Mouse (Mus musculus): ENCODE data around the gene Cenpo. TPM values are rescaled to one million over a fixed set of nuclear protein-coding genes. Genes with fewer than 3 reads are reported as not detected.
A peak's percentile ranks its signal among the peaks of the same experiment; 100 is the strongest.
"Not testable (repeated sequence)": the region's sequence is repeated elsewhere in the genome, so short reads cannot be mapped to it uniquely, and the experiment has no call there.

The Cenpo gene
- 10 to 100 TPM in 1 of 2 experiments, 1 to 10 TPM in 1; 9.0 to 10.8 TPM for total RNA-seq (2021)
- long read RNA-seq, experiment 1, full-length matches to known transcripts: 4 of 14 reads
- long read RNA-seq, experiment 1, partial matches to known transcripts: 1 of 14 reads
- long read RNA-seq, experiment 1, other reads (novel, unspliced or antisense): 9 of 14 reads
- long read RNA-seq, experiment 2, full-length matches to known transcripts: 3 of 7 reads
- long read RNA-seq, experiment 2, partial matches to known transcripts: 0 of 7 reads
- long read RNA-seq, experiment 2, other reads (novel, unspliced or antisense): 4 of 7 reads

- peak; percentile 94 for DNase-seq
Measured at GRCm38 (mm10) chr12:4233572-4234508, at the start of gene Cenpo, which contains the start of gene Ptrhd1. Gene Cenpo (minus strand): TSS chr12:4234294. Gene Ptrhd1 (plus strand): TSS chr12:4234027.

DNA sequence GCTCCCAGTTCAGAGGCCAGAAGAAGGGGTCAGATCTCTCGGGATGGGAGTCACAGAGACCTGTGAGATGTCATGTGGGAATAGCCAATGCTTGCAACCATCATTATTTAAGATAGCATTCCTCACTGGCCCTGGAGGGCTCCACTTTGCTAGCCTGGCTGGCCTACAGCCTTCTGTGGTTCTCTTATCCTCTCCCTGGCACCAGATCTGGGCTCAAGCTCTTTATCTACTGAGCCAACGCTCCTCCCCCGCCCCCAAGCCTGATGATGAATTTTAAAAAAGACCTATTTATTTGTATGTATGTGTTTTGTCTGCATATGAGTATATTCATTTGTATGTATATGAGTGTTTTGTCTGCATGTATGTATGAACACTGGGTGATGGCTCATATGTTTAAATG lies 45.8 kb upstream of the Cenpo start:
- DNase-seq: no peak

DNA sequence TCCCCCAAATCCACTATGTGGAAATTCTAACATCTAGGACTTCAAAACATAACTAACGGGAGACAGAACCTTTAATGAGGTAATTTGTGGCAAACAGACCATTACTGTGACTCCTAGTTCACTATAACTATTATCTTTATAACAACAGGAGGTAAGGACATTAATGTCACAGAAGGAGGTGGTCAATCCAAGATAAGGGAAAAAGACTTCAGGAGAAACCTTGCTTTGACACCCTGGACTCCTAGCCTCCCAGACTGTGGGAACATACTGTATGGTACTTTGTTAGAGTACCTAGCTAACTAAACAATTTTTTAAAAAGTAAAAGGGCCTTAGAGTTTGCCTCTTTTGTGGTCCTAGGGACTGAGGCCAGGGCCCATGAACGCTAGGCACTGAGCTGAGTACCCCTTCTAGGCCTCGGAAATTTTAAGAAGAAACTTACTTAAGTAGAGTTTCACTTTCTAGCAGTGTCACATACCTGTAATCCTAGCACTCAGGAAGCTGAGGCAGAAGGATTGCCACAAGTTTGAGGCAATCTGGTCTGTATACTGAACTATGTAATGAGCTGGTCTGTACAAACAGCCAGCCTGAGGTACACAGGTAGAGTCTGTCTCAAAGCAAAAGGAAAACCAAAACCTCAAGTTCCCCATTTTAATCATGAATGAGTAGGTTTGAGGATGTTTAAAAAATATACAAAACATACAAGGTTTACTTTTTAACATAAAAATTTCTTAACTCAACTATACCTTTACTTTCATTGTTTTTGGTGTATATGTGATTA lies 45.1 kb upstream of the Cenpo start:
- DNase-seq: no peak

- DNase-seq: no peak
Measured at GRCm38 (mm10) chr12:4271078-4271477, 37.0 kb upstream of the Cenpo start.

- DNase-seq: peak; percentile 15
Measured at GRCm38 (mm10) chr12:4267765-4268164, 33.7 kb upstream of the Cenpo start.

GRCm38 (mm10) chr12:4252742-4253655 lies 18.9 kb upstream of the Cenpo start:
- DNase-seq: no peak

DNA sequence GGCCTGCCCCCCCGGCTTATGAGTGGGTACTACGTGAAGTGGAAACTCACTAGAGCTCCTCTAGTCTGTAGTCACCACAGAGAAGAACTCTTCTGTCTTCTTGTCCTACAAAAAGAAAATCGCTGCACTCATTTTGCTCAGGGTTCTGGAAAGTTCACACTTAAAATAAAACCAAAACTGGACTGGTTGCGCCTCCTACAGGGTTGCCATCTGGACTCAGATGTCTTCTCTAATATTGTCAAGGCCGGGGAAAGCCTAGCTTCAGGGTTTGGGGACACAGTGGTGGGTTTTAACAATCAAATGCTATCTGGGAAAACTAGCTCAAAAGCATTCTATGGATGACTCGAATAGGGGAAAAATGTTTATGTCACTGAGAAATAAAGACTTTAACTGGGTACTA lies 15.7 kb upstream of the Cenpo start:
- no peak for DNase-seq

- DNase-seq: no peak
Measured at GRCm38 (mm10) chr12:4245742-4246141, 11.6 kb upstream of the Cenpo start.

GRCm38 (mm10) chr12:4243805-4244204 lies 9.7 kb upstream of the Cenpo start:
- DNase-seq: no peak

DNA sequence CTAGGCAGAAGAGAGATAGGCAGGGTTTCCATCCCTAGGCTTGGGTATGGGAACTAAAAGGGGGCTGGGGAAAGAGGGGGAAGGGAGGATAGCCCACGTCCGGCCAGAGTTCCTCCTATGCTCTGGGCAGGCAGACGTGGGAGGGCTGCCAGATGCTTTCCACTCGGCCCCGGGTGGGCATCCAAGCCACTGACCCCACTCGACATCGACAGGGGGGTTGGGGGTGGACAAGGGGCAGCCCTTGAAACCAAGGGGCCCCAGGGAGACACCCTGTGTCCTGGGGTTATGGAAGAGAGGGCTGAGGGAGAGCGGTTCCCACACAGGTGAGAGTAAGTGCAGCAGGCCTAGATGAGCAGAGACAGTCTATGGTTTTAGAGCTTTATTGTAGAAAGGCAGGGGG lies 6.2 kb upstream of the Cenpo start:
- DNase-seq: not testable (repeated sequence)

GRCm38 (mm10) chr12:4237481-4237880 lies 3.4 kb upstream of the Cenpo start:
- no peak for DNase-seq

GRCm38 (mm10) chr12:4232777-4233176 lies 1.3 kb downstream of the Cenpo start:
- no peak for DNase-seq

GRCm38 (mm10) chr12:4230156-4230555 lies 3.9 kb downstream of the Cenpo start:
- no peak for DNase-seq

- DNase-seq: peak; percentile 70
Measured at GRCm38 (mm10) chr12:4212908-4213307, 21.2 kb downstream of the Cenpo start.

- DNase-seq: no peak
Measured at GRCm38 (mm10) chr12:4211174-4211573, 22.9 kb downstream of the Cenpo start.

DNA sequence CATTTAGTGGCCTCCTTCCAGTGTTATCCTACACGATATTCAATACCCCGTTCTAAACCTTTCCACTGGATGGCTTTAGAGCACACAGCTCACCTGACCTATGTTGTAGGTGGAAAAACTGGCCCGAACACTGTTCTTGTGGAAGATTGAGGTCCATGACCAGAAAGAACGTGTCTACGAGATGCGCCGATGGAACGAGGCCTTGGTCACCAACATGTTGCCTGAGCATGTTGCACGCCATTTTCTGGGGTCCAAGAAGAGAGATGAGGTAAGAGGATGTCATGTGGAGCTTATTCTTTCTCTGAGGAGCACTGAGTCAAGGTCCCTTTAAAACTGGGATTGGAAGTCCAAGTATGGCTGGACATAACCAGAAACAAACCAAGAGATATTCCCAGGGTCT lies 24.9 kb downstream of the Cenpo start:
- DNase-seq: no peak

- DNase-seq: peak; percentile 72
Measured at GRCm38 (mm10) chr12:4208405-4209133, 25.5 kb downstream of the Cenpo start.

- no peak for DNase-seq
Measured at GRCm38 (mm10) chr12:4206106-4206505, 28.0 kb downstream of the Cenpo start.

DNA sequence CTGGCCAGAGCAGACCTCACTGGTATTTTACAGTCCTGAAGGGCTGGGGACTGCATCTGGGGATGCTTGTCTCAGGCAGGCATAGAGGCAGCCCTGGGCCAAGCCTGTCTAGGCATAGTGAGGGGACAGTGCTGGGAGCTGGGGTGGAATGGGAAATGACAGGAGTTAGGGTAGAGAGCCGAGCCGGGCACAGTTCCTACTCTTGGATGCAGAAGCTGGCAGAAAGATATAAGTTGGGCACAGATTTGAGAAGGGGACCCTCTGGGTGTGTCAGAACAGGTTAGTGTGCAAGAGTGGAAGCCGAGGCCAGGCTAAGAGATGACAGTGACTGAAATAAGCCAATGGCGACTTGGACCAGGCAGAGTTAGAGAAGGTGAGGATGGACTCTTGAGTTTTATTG lies 31.9 kb downstream of the Cenpo start:
- no peak for DNase-seq

DNA sequence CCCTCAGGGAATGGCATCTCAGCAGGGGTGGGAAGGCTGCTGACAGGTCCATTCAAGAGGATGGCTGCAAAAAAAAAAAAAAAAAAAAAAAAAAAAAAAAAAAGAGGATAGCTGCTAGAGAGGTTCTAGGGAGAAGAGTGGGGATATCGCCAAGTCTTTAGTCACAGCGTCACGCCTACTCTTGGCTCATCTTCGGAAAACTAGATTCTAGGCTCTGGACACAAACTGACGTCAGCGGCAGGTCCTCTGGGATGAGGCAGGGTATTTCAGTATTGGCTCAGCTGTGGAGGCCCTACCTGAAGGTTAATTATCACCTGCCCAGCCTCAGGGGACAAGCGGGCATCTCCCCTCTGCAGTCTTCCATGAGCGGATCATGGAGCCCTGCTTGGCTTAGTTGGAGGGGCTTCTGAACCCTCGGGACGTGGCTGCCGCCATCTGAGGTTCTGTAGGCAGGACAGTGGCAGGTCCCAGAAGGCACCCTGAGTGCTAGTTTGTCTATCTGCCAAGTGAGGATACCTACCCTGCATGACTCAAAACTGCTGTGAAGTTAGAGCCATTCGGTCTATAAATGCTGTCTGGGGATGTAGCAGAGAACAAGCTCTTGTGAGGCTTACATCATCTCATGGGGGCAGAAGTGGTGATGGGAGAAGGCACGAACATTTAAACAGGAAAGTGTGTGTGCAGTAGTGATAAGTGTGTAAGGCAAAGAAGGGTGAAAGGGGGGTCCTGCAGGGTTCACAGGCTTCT lies 32.5 kb downstream of the Cenpo start:
- peak; percentile 58 for DNase-seq

Measured in adrenal gland, postnatal 10 days (tissue).